8 mouse cellular contexts compared by ENCODE assay signal in genomic region chrX:94288923-94289322, GRCm38 (mm10). TPM values are rescaled to one million over a fixed set of nuclear protein-coding genes. Genes with fewer than 3 reads are reported as not detected.
DNase-seq lines count a peak whose midpoint lies in the region; ATAC-seq and TF ChIP-seq lines count a peak whose summit lies in the region.

No protein-coding gene starts in this region.

- H3K4me1 ChIP-seq in hindbrain, embryonic 11.5 days (replicated peaks; ENCODE audit: control insufficient read depth, insufficient read depth, low read length) = no peaks in the 10 kb centered on the region
- H3K4me1 ChIP-seq in hindbrain, embryonic 16.5 days (ENCODE audit: control insufficient read depth, insufficient read depth, low read depth, low read length) = no peaks in the 10 kb centered on the region
- H3K4me1 ChIP-seq in E14TG2a.4 (replicated peaks; ENCODE audit: low read depth, low read length) = no peaks in the 10 kb centered on the region
- no peaks in the 10 kb centered on the region for H3K4me1 ChIP-seq in midbrain, postnatal 0 days (ENCODE audit: insufficient read depth, low read length)

- no peak overlapping the region for H3K4me2 ChIP-seq in hindbrain, embryonic 11.5 days (replicated peaks; ENCODE audit: low read depth, low read length)
- H3K4me2 ChIP-seq in hindbrain, embryonic 16.5 days (ENCODE audit: low read length) = no peak overlapping the region
- no peak overlapping the region for H3K4me2 ChIP-seq in midbrain, postnatal 0 days (ENCODE audit: low read depth, low read length, poor library complexity, severe bottlenecking)

- no peak overlapping the region for H3K4me3 ChIP-seq in hindbrain, embryonic 11.5 days (ENCODE audit: low read depth, low read length)
- no peak overlapping the region for H3K4me3 ChIP-seq in hindbrain, embryonic 16.5 days (ENCODE audit: low read length)
- no peak overlapping the region for H3K4me3 ChIP-seq in E14TG2a.4 (replicated peaks; ENCODE audit: low read length)
- no peak overlapping the region for H3K4me3 ChIP-seq in midbrain, postnatal 0 days (ENCODE audit: low read depth, low read length)

- H3K27ac ChIP-seq in hindbrain, embryonic 11.5 days (ENCODE audit: low read depth, low read length) = no peak overlapping the region
- no peak overlapping the region for H3K27ac ChIP-seq in hindbrain, embryonic 16.5 days (ENCODE audit: low read depth, low read length)
- no peak overlapping the region for H3K27ac ChIP-seq in midbrain, postnatal 0 days (ENCODE audit: low read depth, low read length)

- peak; percentile 62 for DNase-seq in hindbrain, embryonic 11.5 days (ENCODE audit: low spot score)
- DNase-seq in 3134 (ENCODE audit: extremely low read depth, insufficient read length, low spot score) = peak; percentile 25
- peak; percentile 41 to 55 for DNase-seq in cerebellum, adult 18-20 months
- peak; percentile 8 for DNase-seq in hindlimb bud, embryonic 11.5 days (ENCODE audit: extremely low spot score, low read depth, low spot score)
- DNase-seq in midbrain, postnatal 0 days (ENCODE audit: low spot score) = peak; percentile 15

- no peak overlapping the region for H3K9ac ChIP-seq in hindbrain, embryonic 11.5 days (ENCODE audit: low read depth, low read length)
- no peak overlapping the region for H3K9ac ChIP-seq in hindbrain, embryonic 16.5 days (ENCODE audit: low read depth, low read length)
- no peak overlapping the region for H3K9ac ChIP-seq in midbrain, postnatal 0 days (replicated peaks; ENCODE audit: low read length, poor library complexity, severe bottlenecking)

- 14% methylated on average over 2 of the region's 2 CpGs for WGBS in hindbrain, embryonic 11.5 days
- 14% methylated on average over 2 of the region's 2 CpGs for WGBS in hindbrain, embryonic 16.5 days
- WGBS in midbrain, postnatal 0 days = 12% methylated on average over 2 of the region's 2 CpGs

- no peaks in the 10 kb centered on the region for H3K36me3 ChIP-seq in hindbrain, embryonic 11.5 days (ENCODE audit: control insufficient read depth, insufficient read depth, low read length)
- no peaks in the 10 kb centered on the region for H3K36me3 ChIP-seq in hindbrain, embryonic 16.5 days (ENCODE audit: control insufficient read depth, insufficient read depth, low read length)
- no peaks in the 10 kb centered on the region for H3K36me3 ChIP-seq in E14TG2a.4 (ENCODE audit: insufficient read depth, low read length)
- no peaks in the 10 kb centered on the region for H3K36me3 ChIP-seq in midbrain, postnatal 0 days (ENCODE audit: insufficient read depth, low read length)

- H3K9me3 ChIP-seq in hindbrain, embryonic 11.5 days (ENCODE audit: control insufficient read depth, low read length) = no peaks in the 10 kb centered on the region
- H3K9me3 ChIP-seq in hindbrain, embryonic 16.5 days (ENCODE audit: control insufficient read depth, low read length) = no peaks in the 10 kb centered on the region
- H3K9me3 ChIP-seq in E14TG2a.4 (ENCODE audit: low read length) = no peaks in the 10 kb centered on the region
- H3K9me3 ChIP-seq in midbrain, postnatal 0 days (ENCODE audit: low read length) = no peaks in the 10 kb centered on the region

- ATAC-seq in hindbrain, embryonic 11.5 days (ENCODE audit: low FRiP score) = no peak
- ATAC-seq in hindbrain, embryonic 16.5 days = no peak
- ATAC-seq in midbrain, postnatal 0 days (ENCODE audit: low FRiP score) = no peak
- ATAC-seq in monocyte, adult 5-6 weeks (replicated peaks; ENCODE audit: insufficient number of reproducible peaks, low FRiP score, low TSS enrichment, poor library complexity, severe bottlenecking) = no peak

- peaks cover 12% of the 10 kb centered on the region; the same call in 1 of the 2 replicates for H3K27me3 ChIP-seq in hindbrain, embryonic 11.5 days (ENCODE audit: control insufficient read depth, insufficient read depth, low read length)
- peaks cover 8% of the 10 kb centered on the region for H3K27me3 ChIP-seq in hindbrain, embryonic 16.5 days (replicated peaks; ENCODE audit: control insufficient read depth, insufficient read depth, low read length)
- H3K27me3 ChIP-seq in E14TG2a.4 (ENCODE audit: insufficient read depth, low read length) = no peaks in the 10 kb centered on the region
- H3K27me3 ChIP-seq in midbrain, postnatal 0 days (ENCODE audit: insufficient read depth, low read length) = peaks cover 14% of the 10 kb centered on the region; the same call in 1 of the 2 replicates

- TF ChIP-seq CTCF in E14TG2a.4 (conservative IDR thresholded peaks at IDR 0.05; ENCODE audit: low read length) = peak; percentile 45
- TF ChIP-seq CTCF in midbrain, postnatal 0 days (IDR thresholded peaks at IDR 0.05) = peak; percentile 63

RNA-seq across cellular contexts. Expression of gene Klhl15, which starts 54.5 kb away (rescaled TPM):
- polyA plus RNA-seq in hindbrain, embryonic 11.5 days (2014; fragmentation: Nextera tagmentation; extraction: Ambion mirVana) = 12.1 and 12.2 TPM in 2 replicates
- polyA plus RNA-seq in hindbrain, embryonic 16.5 days (2015; fragmentation: Nextera tagmentation; extraction: Ambion mirVana) = 9.1 and 9.2 TPM in 2 replicates
- 17.9 and 22.5 TPM in 2 replicates for total RNA-seq in midbrain, postnatal 0 days (2014; rRNA removed)
- 6.9 and 7.5 TPM in 2 replicates for polyA plus RNA-seq in midbrain, postnatal 0 days (2015; fragmentation: Nextera tagmentation; extraction: Ambion mirVana)
- total RNA-seq in monocyte, adult 5-6 weeks (2017) = 8.4 to 10.7 TPM (median 8.6 TPM) in 3 replicates

Comparison
In these comparisons a context has a peak if more than half of its experiments do, and no peak if none do; other contexts are left out.
1. DNase-seq: peak in every context shown above with its lines; median percentile 62 in hindbrain, embryonic 11.5 days; 48 in cerebellum, adult 18-20 months; 25 in 3134; 15 in midbrain, postnatal 0 days; 8 in hindlimb bud, embryonic 11.5 days.